Mouse (Mus musculus): ENCODE measurements around the gene Iqschfp. TPM values are rescaled to one million over a fixed set of nuclear protein-coding genes. Genes with fewer than 3 reads are reported as not detected.

The Iqschfp gene
- polyA plus RNA-seq, 2 experiments, result 0.33 TPM; not detected in 1

GRCm38 (mm10) chr3:68405724-68406123, 513.7 kb downstream of the Iqschfp start:
- no peaks in the 10 kb centered on the region for H3K36me3 ChIP-seq (ENCODE audit: control insufficient read depth, insufficient read depth, low read length)
- 75% methylated on average over 5 of the region's 5 CpGs for WGBS
- H3K9ac ChIP-seq (ENCODE audit: low read depth, low read length, severe bottlenecking), result no peak overlapping the region
- H3K27ac ChIP-seq (replicated peaks; ENCODE audit: low read depth, low read length), result no peak overlapping the region
- H3K4me2 ChIP-seq (replicated peaks; ENCODE audit: low read depth, low read length, severe bottlenecking), result no peak overlapping the region
- DNase-seq (ENCODE audit: low spot score), result no peak
- no peaks in the 10 kb centered on the region for H3K4me1 ChIP-seq (ENCODE audit: control insufficient read depth, insufficient read depth, low read length)
- H3K27me3 ChIP-seq (ENCODE audit: control insufficient read depth, insufficient read depth, low read length), result no peaks in the 10 kb centered on the region
- H3K9me3 ChIP-seq (ENCODE audit: control insufficient read depth, low read length), result no peaks in the 10 kb centered on the region
- no peak for TF ChIP-seq POLR2A (IDR thresholded peaks at IDR 0.05; ENCODE audit: borderline replicate concordance, extremely low read depth, insufficient read depth, insufficient read length)
- no peak overlapping the region for H3K4me3 ChIP-seq (replicated peaks; ENCODE audit: low read length)
- no peak for ATAC-seq (ENCODE audit: low FRiP score, low read depth)

- DNase-seq (ENCODE audit: low spot score) (no peak), ATAC-seq (ENCODE audit: low FRiP score, low read depth) (no peak)
- Histone ChIP-seq H3K27me3 (ENCODE audit: control insufficient read depth, insufficient read depth, low read length) (no peaks in the 10 kb centered on the region), H3K36me3 (ENCODE audit: control insufficient read depth, insufficient read depth, low read length) (no peaks in the 10 kb centered on the region), H3K4me1 (ENCODE audit: control insufficient read depth, insufficient read depth, low read length) (no peaks in the 10 kb centered on the region), H3K4me3 (replicated peaks; ENCODE audit: low read length) (no peak overlapping the region), H3K4me2 (replicated peaks; ENCODE audit: low read depth, low read length, severe bottlenecking) (no peak overlapping the region), H3K9ac (ENCODE audit: low read depth, low read length, severe bottlenecking) (no peak overlapping the region), H3K27ac (replicated peaks; ENCODE audit: low read depth, low read length) (no peak overlapping the region), H3K9me3 (ENCODE audit: control insufficient read depth, low read length) (no peaks in the 10 kb centered on the region)
- 63% methylated on average over 3 of the region's 3 CpGs for WGBS
- TF ChIP-seq POLR2A (IDR thresholded peaks at IDR 0.05; ENCODE audit: borderline replicate concordance, extremely low read depth, insufficient read depth, insufficient read length), result no peak
Measured at GRCm38 (mm10) chr3:68412262-68412661, 520.2 kb downstream of the Iqschfp start.

GRCm38 (mm10) chr3:68419792-68420191, 527.8 kb downstream of the Iqschfp start:
- H3K27me3 ChIP-seq (ENCODE audit: control insufficient read depth, insufficient read depth, low read length), result no peaks in the 10 kb centered on the region
- H3K4me3 ChIP-seq (replicated peaks; ENCODE audit: low read length), result no peak overlapping the region
- TF ChIP-seq POLR2A (IDR thresholded peaks at IDR 0.05; ENCODE audit: borderline replicate concordance, extremely low read depth, insufficient read depth, insufficient read length), result no peak
- no peaks in the 10 kb centered on the region for H3K4me1 ChIP-seq (ENCODE audit: control insufficient read depth, insufficient read depth, low read length)
- H3K4me2 ChIP-seq (replicated peaks; ENCODE audit: low read depth, low read length, severe bottlenecking), result no peak overlapping the region
- WGBS, result 85% methylated on average over 4 of the region's 4 CpGs
- DNase-seq (ENCODE audit: low spot score) (no peak), ATAC-seq (ENCODE audit: low FRiP score, low read depth) (no peak)
- H3K9me3 ChIP-seq (ENCODE audit: control insufficient read depth, low read length), result no peaks in the 10 kb centered on the region
- no peaks in the 10 kb centered on the region for H3K36me3 ChIP-seq (ENCODE audit: control insufficient read depth, insufficient read depth, low read length)
- no peak overlapping the region for H3K9ac ChIP-seq (ENCODE audit: low read depth, low read length, severe bottlenecking)
- H3K27ac ChIP-seq (replicated peaks; ENCODE audit: low read depth, low read length), result no peak overlapping the region

- Histone ChIP-seq H3K36me3 (ENCODE audit: control insufficient read depth, insufficient read depth, low read length) (no peaks in the 10 kb centered on the region), H3K27ac (replicated peaks; ENCODE audit: low read depth, low read length) (no peak overlapping the region)
- TF ChIP-seq POLR2A (IDR thresholded peaks at IDR 0.05; ENCODE audit: borderline replicate concordance, extremely low read depth, insufficient read depth, insufficient read length), result no peak
Measured at GRCm38 (mm10) chr3:68420927-68421326, 528.9 kb downstream of the Iqschfp start.

GRCm38 (mm10) chr3:68421849-68422248, 529.8 kb downstream of the Iqschfp start:
- Histone ChIP-seq H3K9ac (ENCODE audit: low read depth, low read length, severe bottlenecking) (no peak overlapping the region), H3K4me2 (replicated peaks; ENCODE audit: low read depth, low read length, severe bottlenecking) (no peak overlapping the region), H3K4me1 (ENCODE audit: control insufficient read depth, insufficient read depth, low read length) (no peaks in the 10 kb centered on the region), H3K27me3 (ENCODE audit: control insufficient read depth, insufficient read depth, low read length) (no peaks in the 10 kb centered on the region), H3K9me3 (ENCODE audit: control insufficient read depth, low read length) (no peaks in the 10 kb centered on the region), H3K27ac (replicated peaks; ENCODE audit: low read depth, low read length) (no peak overlapping the region), H3K36me3 (ENCODE audit: control insufficient read depth, insufficient read depth, low read length) (no peaks in the 10 kb centered on the region), H3K4me3 (replicated peaks; ENCODE audit: low read length) (no peak overlapping the region)
- ATAC-seq (ENCODE audit: low FRiP score, low read depth) (no peak), DNase-seq (ENCODE audit: low spot score) (no peak)
- WGBS, result 94% methylated on average over 2 of the region's 2 CpGs
- TF ChIP-seq POLR2A (IDR thresholded peaks at IDR 0.05; ENCODE audit: borderline replicate concordance, extremely low read depth, insufficient read depth, insufficient read length), result no peak

More at GRCm38 (mm10) chr3:68420927-68421326, 528.9 kb downstream of the Iqschfp start:
- no peak overlapping the region for H3K4me3 ChIP-seq (replicated peaks; ENCODE audit: low read length)
- 75% methylated on average over 2 of the region's 2 CpGs for WGBS
- H3K4me2 ChIP-seq (replicated peaks; ENCODE audit: low read depth, low read length, severe bottlenecking), result no peak overlapping the region
- H3K4me1 ChIP-seq (ENCODE audit: control insufficient read depth, insufficient read depth, low read length), result no peaks in the 10 kb centered on the region
- no peaks in the 10 kb centered on the region for H3K27me3 ChIP-seq (ENCODE audit: control insufficient read depth, insufficient read depth, low read length)
- ATAC-seq (ENCODE audit: low FRiP score, low read depth) (no peak), DNase-seq (ENCODE audit: low spot score) (no peak)
- no peaks in the 10 kb centered on the region for H3K9me3 ChIP-seq (ENCODE audit: control insufficient read depth, low read length)
- H3K9ac ChIP-seq (ENCODE audit: low read depth, low read length, severe bottlenecking), result no peak overlapping the region

GRCm38 (mm10) chr3:68428081-68428480, 536.0 kb downstream of the Iqschfp start:
- DNase-seq (ENCODE audit: low spot score) (no peak), ATAC-seq (ENCODE audit: low FRiP score, low read depth) (no peak)
- H3K36me3 ChIP-seq (ENCODE audit: control insufficient read depth, insufficient read depth, low read length), result no peaks in the 10 kb centered on the region
- H3K9me3 ChIP-seq (ENCODE audit: control insufficient read depth, low read length), result no peaks in the 10 kb centered on the region
- H3K4me3 ChIP-seq (replicated peaks; ENCODE audit: low read length), result no peak overlapping the region
- H3K27ac ChIP-seq (replicated peaks; ENCODE audit: low read depth, low read length), result no peak overlapping the region
- WGBS, result 81% methylated on average over 5 of the region's 5 CpGs
- H3K9ac ChIP-seq (ENCODE audit: low read depth, low read length, severe bottlenecking), result no peak overlapping the region
- H3K4me1 ChIP-seq (ENCODE audit: control insufficient read depth, insufficient read depth, low read length), result no peaks in the 10 kb centered on the region
- no peaks in the 10 kb centered on the region for H3K27me3 ChIP-seq (ENCODE audit: control insufficient read depth, insufficient read depth, low read length)
- TF ChIP-seq POLR2A (IDR thresholded peaks at IDR 0.05; ENCODE audit: borderline replicate concordance, extremely low read depth, insufficient read depth, insufficient read length), result no peak
- no peak overlapping the region for H3K4me2 ChIP-seq (replicated peaks; ENCODE audit: low read depth, low read length, severe bottlenecking)

Data from limb, embryonic 14.5 days (tissue).